Mouse (Mus musculus) c-Kit-positive CD71-positive TER-119-positive erythroid progenitor cells, embryonic 14.5 days (primary cell): ENCODE measurements around the gene Dnm3.

ENCODE experiments used
- DNase-seq: peaks from one replicate; pipeline ENCODE4 v3.0.0-alpha.2; 2013; ENCODE audit warnings: low spot score

Dnm3 gene

GRCm38 (mm10) chr1:162074626-162075410 is 403.0 kb downstream of the Dnm3 start:
- DNase-seq: no peak

- no peak for DNase-seq
Observed at GRCm38 (mm10) chr1:162072917-162073578, 404.8 kb downstream of the Dnm3 start.

- DNase-seq: no peak
Observed at GRCm38 (mm10) chr1:162053608-162054007, 424.2 kb downstream of the Dnm3 start.

- no peak for DNase-seq
Observed at GRCm38 (mm10) chr1:162053186-162053585, 424.6 kb downstream of the Dnm3 start.

- DNase-seq: no peak
Observed at GRCm38 (mm10) chr1:162052755-162053154, 425.1 kb downstream of the Dnm3 start.

GRCm38 (mm10) chr1:162052138-162052537 is 425.7 kb downstream of the Dnm3 start:
- DNase-seq: no peak

GRCm38 (mm10) chr1:162051710-162052109 is 426.1 kb downstream of the Dnm3 start:
- no peak for DNase-seq

GRCm38 (mm10) chr1:162047673-162048072 is 430.2 kb downstream of the Dnm3 start:
- no peak for DNase-seq

GRCm38 (mm10) chr1:162043788-162044717 is 433.8 kb downstream of the Dnm3 start:
- no peak for DNase-seq

GRCm38 (mm10) chr1:162043216-162043615 is 434.6 kb downstream of the Dnm3 start:
- DNase-seq: no peak

- no peak for DNase-seq
Observed at GRCm38 (mm10) chr1:162042384-162042783, 435.4 kb downstream of the Dnm3 start.

GRCm38 (mm10) chr1:162040490-162041274 is 437.2 kb downstream of the Dnm3 start:
- DNase-seq: no peak

- DNase-seq: no peak
Observed at GRCm38 (mm10) chr1:162039808-162040207, 438.0 kb downstream of the Dnm3 start.

- no peak for DNase-seq
Observed at GRCm38 (mm10) chr1:162039011-162039595, 438.7 kb downstream of the Dnm3 start.

- DNase-seq: no peak
Observed at GRCm38 (mm10) chr1:162038431-162038830, 439.4 kb downstream of the Dnm3 start.

GRCm38 (mm10) chr1:162037968-162038421 is 439.8 kb downstream of the Dnm3 start:
- no peak for DNase-seq

- DNase-seq: no peak
Observed at GRCm38 (mm10) chr1:162037185-162037765, 440.6 kb downstream of the Dnm3 start.

GRCm38 (mm10) chr1:162036461-162036835 is 441.4 kb downstream of the Dnm3 start:
- no peak for DNase-seq

GRCm38 (mm10) chr1:162035800-162036460 is 441.9 kb downstream of the Dnm3 start:
- DNase-seq: no peak

GRCm38 (mm10) chr1:162023681-162024270 is 454.1 kb downstream of the Dnm3 start:
- no peak for DNase-seq
